Mouse (Mus musculus) forelimb bud, embryonic 11.5 days (tissue): ENCODE results near the gene Prss48.

Source experiments
- DNase-seq: peaks from one replicate; pipeline ENCODE4 v3.0.0-alpha.2; 2012; ENCODE audit warnings: low read depth, low spot score

Prss48 gene

GRCm38 (mm10) chr3:86002423-86002822 lies at the start of gene Prss48:
Gene Prss48, minus strand, starts transcription at chr3:86002491.
- no peak for DNase-seq

- no peak for DNase-seq
These were observed 46.8 kb upstream of the Prss48 start for GRCm38 (mm10) chr3:86049041-86049440.

GRCm38 (mm10) chr3:86047686-86048408 lies 45.6 kb upstream of the Prss48 start:
- no peak for DNase-seq

GRCm38 (mm10) chr3:86040286-86041201 lies 38.3 kb upstream of the Prss48 start:
- no peak for DNase-seq

GRCm38 (mm10) chr3:86038648-86039047 lies 36.4 kb upstream of the Prss48 start:
- no peak for DNase-seq

- DNase-seq: no peak
These were observed 35.7 kb upstream of the Prss48 start for GRCm38 (mm10) chr3:86037926-86038484.

- DNase-seq: no peak
These were observed 31.3 kb upstream of the Prss48 start for GRCm38 (mm10) chr3:86033455-86034090.

- no peak for DNase-seq
These were observed 28.3 kb upstream of the Prss48 start for GRCm38 (mm10) chr3:86030566-86030965.

GRCm38 (mm10) chr3:86028658-86029375 lies 26.5 kb upstream of the Prss48 start:
- no peak for DNase-seq

GRCm38 (mm10) chr3:86025341-86026137 lies 23.2 kb upstream of the Prss48 start:
- no peak for DNase-seq

- peak; percentile 77 for DNase-seq
These were observed 21.9 kb upstream of the Prss48 start for GRCm38 (mm10) chr3:86024065-86024795.

GRCm38 (mm10) chr3:86021651-86022050 lies 19.4 kb upstream of the Prss48 start:
- no peak for DNase-seq

- DNase-seq: no peak
These were observed 18.8 kb upstream of the Prss48 start for GRCm38 (mm10) chr3:86020921-86021650.

GRCm38 (mm10) chr3:86017484-86017883 lies 15.2 kb upstream of the Prss48 start:
- no peak for DNase-seq

GRCm38 (mm10) chr3:86016965-86017364 lies 14.7 kb upstream of the Prss48 start:
- no peak for DNase-seq

- no peak for DNase-seq
These were observed 11.5 kb upstream of the Prss48 start for GRCm38 (mm10) chr3:86013837-86014236.

GRCm38 (mm10) chr3:86011833-86012232 lies 9.5 kb upstream of the Prss48 start:
- no peak for DNase-seq

- no peak for DNase-seq
These were observed 9.1 kb upstream of the Prss48 start for GRCm38 (mm10) chr3:86011373-86011772.

- no peak for DNase-seq
These were observed 8.3 kb upstream of the Prss48 start for GRCm38 (mm10) chr3:86010618-86011017.
